Mouse (Mus musculus) C2C12 (cell line): ENCODE data around the gene Sppl2b. TPM values are rescaled to one million over a fixed set of nuclear protein-coding genes. Genes with fewer than 3 reads are reported as not detected.
A peak's percentile ranks its signal among the peaks of the same experiment; 100 is the strongest.

Experiments
- H3K27me3 ChIP-seq: one replicate; pipeline ENCODE4 v1.6.1; 2011; ENCODE audit not compliant: control insufficient read depth, insufficient read depth, insufficient read length
- H3K36me3 ChIP-seq: one replicate; pipeline ENCODE4 v1.6.1; 2011; ENCODE audit not compliant: control insufficient read depth, insufficient read depth
- H3K4me3 ChIP-seq: one replicate; pipeline ENCODE4 v1.5.1; 2011; ENCODE audit warnings: mild to moderate bottlenecking, control low read depth; ENCODE audit not compliant: poor library complexity, insufficient read depth, severe bottlenecking
- H3K79me2 ChIP-seq: one replicate; pipeline ENCODE4 v1.6.1; 2011; ENCODE audit not compliant: control insufficient read depth, insufficient read depth
- H3K79me3 ChIP-seq: one replicate; pipeline ENCODE4 v1.6.1; 2011; ENCODE audit warnings: low read depth, control low read depth
- H3ac ChIP-seq: one replicate; pipeline ENCODE3; 2011; ENCODE audit warnings: low read depth; ENCODE audit not compliant: control insufficient read depth, insufficient read length
- CEBPB ChIP-seq: IDR thresholded peaks from one replicate; pipeline ENCODE4 v1.6.1; 2011; ENCODE audit warnings: low read depth, mild to moderate bottlenecking, control low read depth, moderate library complexity
- CTCF ChIP-seq: IDR thresholded peaks from one replicate; pipeline ENCODE4 v1.5.1; 2011; ENCODE audit not compliant: control insufficient read depth, insufficient read depth, insufficient read length
- FOSL1 ChIP-seq: IDR thresholded peaks from one replicate; pipeline ENCODE4 v1.8.0; 2011; ENCODE audit warnings: mild to moderate bottlenecking, low read length; ENCODE audit not compliant: poor library complexity, insufficient read depth, severe bottlenecking
- MAX ChIP-seq: IDR thresholded peaks from one replicate; pipeline ENCODE4 v1.6.1; 2011; ENCODE audit warnings: mild to moderate bottlenecking, control low read depth
- MYOD1 ChIP-seq: IDR thresholded peaks from one replicate; pipeline ENCODE4 v1.6.1; 2011; ENCODE audit warnings: low read depth; ENCODE audit not compliant: control insufficient read depth, insufficient read length
- MYOG ChIP-seq: IDR thresholded peaks from one replicate; pipeline ENCODE4 v1.6.1; 2011; ENCODE audit not compliant: control insufficient read depth, insufficient read length; ENCODE audit errors: extremely low read depth
- USF1 ChIP-seq: IDR thresholded peaks from one replicate; pipeline ENCODE4 v1.6.1; 2011; ENCODE audit warnings: low read depth, mild to moderate bottlenecking, control low read depth, moderate library complexity
- polyA plus RNA-seq: library from polyadenylated mRNA; unstranded; fragments of >200 nt; fragmentation: generic; extraction: Trizol; gene quantifications from one replicate; pipeline ENCODE4 v1.2.1, GENCODE M21; 2012; ENCODE audit warnings: missing spikeins

Gene Sppl2b
- polyA plus RNA-seq, 1 experiment: 31.2 TPM

GRCm38 (mm10) chr10:80856908-80857307, 1.8 kb downstream of the Sppl2b start:
- Histone ChIP-seq H3K27me3 (no peaks in the 10 kb centered on the region), H3K4me3 (no peak overlapping the region), H3K79me3 (peaks cover 35% of the 10 kb centered on the region), H3K79me2 (peaks cover 73% of the 10 kb centered on the region), H3K36me3 (peaks cover 18% of the 10 kb centered on the region), H3ac (peak overlapping the region; percentile 5)
- TF ChIP-seq MYOG (no peak), MAX (no peak), FOSL1 (no peak), CTCF (no peak), USF1 (no peak), MYOD1 (no peak), CEBPB (no peak)

DNA sequence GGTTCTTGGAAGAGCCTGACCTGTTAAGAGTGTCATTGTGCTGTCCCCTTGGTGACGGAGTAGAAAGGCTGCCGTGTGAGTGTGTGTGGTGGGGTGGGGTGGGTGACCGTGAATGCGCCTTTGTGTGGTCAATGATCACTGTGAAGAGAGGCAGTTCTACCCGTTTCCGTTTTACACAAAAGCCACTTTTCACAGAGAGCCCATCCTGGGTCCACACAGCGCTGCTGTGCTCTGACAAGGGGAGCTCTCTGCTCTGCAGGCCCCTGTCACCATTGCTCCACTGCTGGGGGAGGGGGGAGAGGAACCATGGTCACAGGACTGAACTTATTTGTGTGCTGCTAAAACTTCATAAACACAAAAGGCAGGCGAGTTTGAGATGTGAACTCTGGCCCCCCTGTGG, 2.3 kb downstream of the Sppl2b start:
- Histone ChIP-seq H3K79me3 (peaks cover 35% of the 10 kb centered on the region), H3ac (no peak overlapping the region), H3K4me3 (no peak overlapping the region), H3K27me3 (no peaks in the 10 kb centered on the region), H3K79me2 (peaks cover 73% of the 10 kb centered on the region), H3K36me3 (peaks cover 15% of the 10 kb centered on the region)
- TF ChIP-seq MAX: no peak
- no peak for TF ChIP-seq MYOD1
- TF ChIP-seq CTCF: no peak
- no peak for TF ChIP-seq MYOG
- TF ChIP-seq CEBPB: no peak
- TF ChIP-seq USF1: no peak
- no peak for TF ChIP-seq FOSL1

GRCm38 (mm10) chr10:80857848-80858247, 2.8 kb downstream of the Sppl2b start:
- H3K27me3 ChIP-seq: no peaks in the 10 kb centered on the region
- H3K4me3 ChIP-seq: no peak overlapping the region
- H3K79me2 ChIP-seq: peaks cover 71% of the 10 kb centered on the region
- peaks cover 12% of the 10 kb centered on the region for H3K36me3 ChIP-seq
- no peak overlapping the region for H3ac ChIP-seq
- peaks cover 34% of the 10 kb centered on the region for H3K79me3 ChIP-seq
- TF ChIP-seq CEBPB: no peak
- no peak for TF ChIP-seq FOSL1
- no peak for TF ChIP-seq CTCF
- TF ChIP-seq USF1: no peak
- TF ChIP-seq MYOG: no peak
- TF ChIP-seq MYOD1: no peak
- TF ChIP-seq MAX: no peak

GRCm38 (mm10) chr10:80858350-80858935, 3.4 kb downstream of the Sppl2b start:
- no peak overlapping the region for H3K4me3 ChIP-seq
- H3ac ChIP-seq: no peak overlapping the region
- H3K27me3 ChIP-seq: no peaks in the 10 kb centered on the region
- peaks cover 7% of the 10 kb centered on the region for H3K36me3 ChIP-seq
- peaks cover 31% of the 10 kb centered on the region for H3K79me3 ChIP-seq
- TF ChIP-seq MYOG (no peak), MYOD1 (no peak), USF1 (no peak), MAX (no peak), CTCF (no peak), CEBPB (no peak), FOSL1 (no peak)
- H3K79me2 ChIP-seq: peaks cover 65% of the 10 kb centered on the region

DNA sequence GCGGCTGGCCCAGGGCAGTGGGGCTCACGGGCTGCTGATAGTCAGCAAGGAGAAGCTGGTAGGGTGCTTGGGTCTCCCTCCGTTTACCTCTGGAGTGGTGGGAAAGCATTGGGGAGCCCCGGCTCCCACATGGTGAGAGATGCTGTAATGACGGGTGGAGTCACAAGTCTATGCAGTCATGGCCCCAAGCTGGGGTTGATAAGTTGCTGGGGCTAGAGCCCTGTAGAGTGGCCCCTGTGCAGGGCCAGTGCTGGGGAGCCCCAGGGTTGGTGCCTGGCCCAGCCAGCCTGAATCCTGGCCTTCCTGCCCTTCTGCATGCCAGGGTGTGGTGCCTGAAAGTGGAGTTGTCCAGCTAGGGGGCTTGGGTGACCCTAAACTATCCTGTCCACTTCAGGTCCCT, 7.2 kb downstream of the Sppl2b start:
- peaks cover 9% of the 10 kb centered on the region for H3K36me3 ChIP-seq
- H3K4me3 ChIP-seq: no peak overlapping the region
- H3ac ChIP-seq: no peak overlapping the region
- no peaks in the 10 kb centered on the region for H3K27me3 ChIP-seq
- H3K79me2 ChIP-seq: peaks cover 27% of the 10 kb centered on the region
- no peak for TF ChIP-seq MYOD1
- no peak for TF ChIP-seq CTCF
- TF ChIP-seq CEBPB: no peak
- no peak for TF ChIP-seq FOSL1
- no peak for TF ChIP-seq USF1
- TF ChIP-seq MYOG: no peak
- TF ChIP-seq MAX: no peak
- H3K79me3 ChIP-seq: peaks cover 8% of the 10 kb centered on the region

- Histone ChIP-seq H3K79me3 (no peaks in the 10 kb centered on the region), H3K36me3 (peaks cover 9% of the 10 kb centered on the region), H3K79me2 (peaks cover 5% of the 10 kb centered on the region), H3ac (no peak overlapping the region), H3K4me3 (no peak overlapping the region), H3K27me3 (no peaks in the 10 kb centered on the region)
- TF ChIP-seq FOSL1 (no peak), CEBPB (no peak), USF1 (no peak), CTCF (no peak), MAX (no peak)
Measured at GRCm38 (mm10) chr10:80864446-80864845, 9.4 kb downstream of the Sppl2b start.
